Mouse (Mus musculus): ENCODE data around the gene Cadm3. TPM values are rescaled to one million over a fixed set of nuclear protein-coding genes. Genes with fewer than 3 reads are reported as not detected.

Cadm3 gene
- 1 to 10 TPM; 2.1 to 2.3 TPM for total RNA-seq (2021)
- long read RNA-seq, experiment 1: 0 reads
- long read RNA-seq, experiment 2: 0 reads

GRCm38 (mm10) chr1:173367356-173368046 lies at the start of gene Cadm3:
Gene Cadm3, minus strand, starts transcription at chr1:173367695.
- peak; percentile 16 to 26 for DNase-seq

- no peak for DNase-seq
Observed at GRCm38 (mm10) chr1:173414631-173415030, 47.1 kb upstream of the Cadm3 start.

GRCm38 (mm10) chr1:173411863-173412262 lies 44.4 kb upstream of the Cadm3 start:
- DNase-seq: no peak

GRCm38 (mm10) chr1:173409066-173409465 lies 41.6 kb upstream of the Cadm3 start:
- no peak for DNase-seq

GRCm38 (mm10) chr1:173404696-173405309 lies 37.3 kb upstream of the Cadm3 start:
- DNase-seq: no peak

- peak; percentile 27 to 88 for DNase-seq
Observed at GRCm38 (mm10) chr1:173398323-173398970, 31.0 kb upstream of the Cadm3 start.

GRCm38 (mm10) chr1:173391754-173392153 lies 24.3 kb upstream of the Cadm3 start:
- DNase-seq: no peak

GRCm38 (mm10) chr1:173389901-173390401 lies 22.5 kb upstream of the Cadm3 start:
- no peak for DNase-seq

- no peak for DNase-seq
Observed at GRCm38 (mm10) chr1:173389431-173389830, 21.9 kb upstream of the Cadm3 start.

GRCm38 (mm10) chr1:173381436-173381835 lies 13.9 kb upstream of the Cadm3 start:
- DNase-seq: no peak

- DNase-seq: peak; percentile 42 to 64
Observed at GRCm38 (mm10) chr1:173377380-173378112, 10.1 kb upstream of the Cadm3 start.

- no peak for DNase-seq
Observed at GRCm38 (mm10) chr1:173374020-173374419, 6.5 kb upstream of the Cadm3 start.

GRCm38 (mm10) chr1:173371586-173371985 lies 4.1 kb upstream of the Cadm3 start:
- DNase-seq: no peak

- DNase-seq: no peak
Observed at GRCm38 (mm10) chr1:173370456-173370855, 3.0 kb upstream of the Cadm3 start.

- DNase-seq: no peak
Observed at GRCm38 (mm10) chr1:173369611-173370010, 2.1 kb upstream of the Cadm3 start.

GRCm38 (mm10) chr1:173366701-173367355 lies 667 bp downstream of the Cadm3 start:
- DNase-seq: no peak

GRCm38 (mm10) chr1:173365970-173366409 lies 1.5 kb downstream of the Cadm3 start:
- DNase-seq: no peak

GRCm38 (mm10) chr1:173364125-173364800 lies 3.2 kb downstream of the Cadm3 start:
- no peak for DNase-seq

- no peak for DNase-seq
Observed at GRCm38 (mm10) chr1:173363436-173363835, 4.1 kb downstream of the Cadm3 start.

GRCm38 (mm10) chr1:173361651-173362050 lies 5.8 kb downstream of the Cadm3 start:
- DNase-seq: peak; percentile 18 to 73
